Mouse (Mus musculus) liver, adult 2 months (tissue): ENCODE data around the gene Acsf2. TPM values are rescaled to one million over a fixed set of nuclear protein-coding genes. Genes with fewer than 3 reads are reported as not detected.

Source experiments
- DNase-seq: peaks from one replicate; pipeline ENCODE4 v3.0.0-alpha.2; 2011; ENCODE audit warnings: low read depth, low spot score; ENCODE audit errors: extremely low read depth
- H3K27ac ChIP-seq: fragments of 200-500 bp; replicated peaks from 2 replicates; pipeline ENCODE4 v1.5.1; 2012; ENCODE audit warnings: low read depth, mild to moderate bottlenecking, control low read depth, inconsistent platforms, low read length; ENCODE audit not compliant: insufficient read depth
- H3K27me3 ChIP-seq: fragments of 200-500 bp; 2 replicates; pipeline ENCODE4 v1.6.1; 2012; ENCODE audit warnings: mild to moderate bottlenecking, moderate library complexity, low read length, inconsistent platforms; ENCODE audit not compliant: control insufficient read depth, insufficient read depth
- H3K36me3 ChIP-seq: fragments of 200-500 bp; 2 replicates; pipeline ENCODE4 v1.6.1; 2012; ENCODE audit warnings: low read length, inconsistent platforms; ENCODE audit not compliant: control insufficient read depth, insufficient read depth
- H3K4me1 ChIP-seq: fragments of 200-500 bp; 2 replicates; pipeline ENCODE4 v1.6.1; 2011; ENCODE audit warnings: low read length; ENCODE audit not compliant: control insufficient read depth, insufficient read depth
- H3K4me3 ChIP-seq: fragments of 200-500 bp; 2 replicates; pipeline ENCODE4 v1.5.1; 2011; ENCODE audit warnings: low read depth, mild to moderate bottlenecking, control low read depth, low read length, moderate library complexity; ENCODE audit not compliant: insufficient read depth
- H3K79me2 ChIP-seq: fragments of 200-500 bp; 2 replicates; pipeline ENCODE4 v1.6.1; 2012; ENCODE audit warnings: inconsistent platforms, mild to moderate bottlenecking, low read length, moderate library complexity; ENCODE audit not compliant: control insufficient read depth, insufficient read depth
- H3K9ac ChIP-seq: fragments of 200-500 bp; 2 replicates; pipeline ENCODE4 v1.6.1; 2012; ENCODE audit warnings: low read depth, mild to moderate bottlenecking, control low read depth, inconsistent platforms, low read length
- CTCF ChIP-seq: fragments of 200-500 bp; IDR thresholded peaks from 2 replicates; pipeline ENCODE4 v1.5.1; 2011; ENCODE audit warnings: low read depth, low read length, control low read depth
- POLR2A ChIP-seq: fragments of 200-500 bp; IDR thresholded peaks from 2 replicates; pipeline ENCODE4 v1.6.1; 2011; ENCODE audit warnings: low read length, control low read depth; ENCODE audit not compliant: insufficient read depth; ENCODE audit errors: extremely low read depth
- WGBS: fragments of 180-500 bp; shearing (Covaris S2); methylation state at CpG from one replicate; pipeline ENCODE4 v1.1.7; 2018; 5-methylcytosine and 5-hydroxymethylcytosine counted together
- polyA plus RNA-seq: library from polyadenylated mRNA; depleted of rRNA; stranded (reverse); fragments of >200 nt; gene quantifications from 2 replicates; pipeline ENCODE4 v1.2.3, GENCODE M21; 2012
- total RNA-seq: library from RNA; depleted of rRNA; stranded (reverse); fragments of >200 nt; gene quantifications from 2 replicates; pipeline ENCODE4 v1.2.3, GENCODE M21; 2014

The Acsf2 gene
- total and polyA plus RNA-seq, 2 experiments: 42.4 to 97.8 TPM

DNA sequence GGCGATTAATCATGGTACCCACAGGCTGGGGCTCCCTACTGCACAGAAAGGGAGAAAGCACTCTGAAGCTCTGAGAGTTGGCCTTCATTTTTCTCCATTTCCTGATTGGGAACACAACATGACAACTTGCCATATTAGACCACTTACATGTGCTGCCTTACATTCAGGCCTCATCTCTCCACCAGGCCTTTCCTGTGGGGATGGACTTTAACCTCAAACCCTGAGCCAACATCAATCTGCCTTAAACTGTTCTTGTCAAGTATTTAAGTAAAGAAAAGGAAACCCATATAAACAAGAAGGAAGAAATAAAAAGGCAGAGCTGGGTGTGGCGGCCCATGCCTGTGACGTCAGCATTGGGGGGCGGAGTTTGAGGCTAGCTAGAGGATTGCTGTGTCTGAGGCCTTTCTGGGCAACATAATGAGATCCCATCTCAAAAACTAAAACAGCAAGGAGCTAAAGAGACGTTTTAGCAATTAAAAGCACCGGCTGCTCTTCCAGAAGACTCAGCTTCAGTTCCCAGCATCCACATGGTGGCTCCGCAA lies 5.3 kb downstream of the Acsf2 start:
- Histone ChIP-seq H3K9ac (no peak overlapping the region), H3K27me3 (no peaks in the 10 kb centered on the region), H3K79me2 (peaks cover 21% of the 10 kb centered on the region; the same call in 1 of the 2 replicates), H3K4me1 (peaks cover 29% of the 10 kb centered on the region), H3K36me3 (peaks cover 10% of the 10 kb centered on the region; the same call in 1 of the 2 replicates), H3K27ac (0 out of 2 replicates have a peak overlapping the region, but pooled peaks have one; percentile 12), H3K4me3 (no peak overlapping the region)
- WGBS: 72% methylated on average over 7 of the region's 7 CpGs
- TF ChIP-seq POLR2A (no peak), CTCF (no peak)
- DNase-seq: no peak

- Histone ChIP-seq H3K27ac (no peak overlapping the region), H3K79me2 (peaks cover 18% of the 10 kb centered on the region), H3K9ac (no peak overlapping the region)
Observed at GRCm38 (mm10) chr11:94587511-94587910, 14.2 kb downstream of the Acsf2 start.

GRCm38 (mm10) chr11:94585091-94585490 lies 16.6 kb downstream of the Acsf2 start:
- no peak for DNase-seq
- Histone ChIP-seq H3K9ac (no peak overlapping the region), H3K4me3 (no peak overlapping the region), H3K27ac (no peak overlapping the region), H3K4me1 (peaks cover 7% of the 10 kb centered on the region), H3K79me2 (peaks cover 27% of the 10 kb centered on the region), H3K36me3 (peaks cover 5% of the 10 kb centered on the region; the same call in 1 of the 2 replicates), H3K27me3 (no peaks in the 10 kb centered on the region)
- TF ChIP-seq POLR2A: no peak
- no peak for TF ChIP-seq CTCF
- WGBS: 96% methylated on average over 9 of the region's 9 CpGs

More at GRCm38 (mm10) chr11:94587511-94587910, 14.2 kb downstream of the Acsf2 start:
- peaks cover 30% of the 10 kb centered on the region for H3K4me1 ChIP-seq
- no peak for DNase-seq
- H3K27me3 ChIP-seq: no peaks in the 10 kb centered on the region
- no peak overlapping the region for H3K4me3 ChIP-seq
- H3K36me3 ChIP-seq: peaks cover 4% of the 10 kb centered on the region; the same call in 1 of the 2 replicates
- TF ChIP-seq CTCF (no peak), POLR2A (no peak)
- 86% methylated on average over 6 of the region's 6 CpGs for WGBS

DNA sequence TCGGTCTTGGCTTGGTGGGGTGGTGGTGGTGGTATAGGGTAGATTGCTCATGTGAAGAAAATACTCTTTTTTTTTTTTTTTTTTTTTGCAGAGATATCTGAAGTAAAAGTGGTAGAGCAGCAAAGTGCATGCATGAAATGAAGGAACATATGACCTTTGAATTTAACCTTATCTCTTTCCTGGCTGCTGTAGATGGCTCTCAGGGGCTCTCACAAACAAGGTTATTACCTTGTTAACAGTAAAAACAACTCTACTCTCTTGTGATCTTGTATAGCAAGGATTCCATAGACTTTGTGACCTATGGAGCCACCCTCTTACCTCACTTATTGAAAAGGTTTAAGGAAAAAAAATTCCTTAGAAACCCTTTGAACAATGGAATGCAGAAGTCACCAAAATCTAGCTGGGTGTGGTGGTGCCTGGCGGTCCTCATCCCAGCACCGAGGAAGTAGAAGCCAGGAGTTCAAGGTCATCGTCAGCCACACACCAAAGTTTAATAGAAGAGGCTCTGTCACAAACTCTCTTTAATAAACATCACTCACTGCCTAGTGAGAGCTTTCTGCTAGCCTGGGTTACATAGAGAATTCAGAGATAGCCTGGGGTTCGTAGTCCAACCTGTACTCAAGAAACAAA lies 21.4 kb downstream of the Acsf2 start:
- Histone ChIP-seq H3K9ac (no peak overlapping the region), H3K36me3 (peaks cover 8% of the 10 kb centered on the region; the same call in 1 of the 2 replicates), H3K4me3 (no peak overlapping the region), H3K27me3 (no peaks in the 10 kb centered on the region), H3K4me1 (peaks cover 3% of the 10 kb centered on the region; the same call in 1 of the 2 replicates), H3K79me2 (peaks cover 18% of the 10 kb centered on the region; the same call in 1 of the 2 replicates), H3K27ac (no peak overlapping the region)
- no peak for DNase-seq
- 61% methylated on average over 5 of the region's 5 CpGs for WGBS
- TF ChIP-seq CTCF (no peak), POLR2A (no peak)

DNA sequence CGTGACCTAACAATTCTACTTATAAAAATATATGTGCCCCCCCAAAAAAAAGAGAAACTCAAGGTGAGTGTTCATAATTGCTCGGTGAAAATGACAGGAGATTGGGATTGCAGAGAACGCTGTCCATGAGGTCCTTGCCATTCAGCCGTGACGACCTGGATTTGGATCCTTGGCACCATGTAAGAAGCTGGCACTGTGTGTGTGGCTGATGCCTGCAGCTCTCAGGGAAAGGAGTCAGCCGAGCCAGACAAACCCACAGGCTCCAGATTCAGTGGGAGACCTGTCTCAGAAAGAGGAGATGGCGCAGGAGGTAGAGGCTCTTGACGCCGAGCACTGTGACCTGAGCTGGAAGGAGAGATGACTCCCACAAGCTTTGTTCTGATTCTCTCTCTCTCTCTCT lies 25.3 kb downstream of the Acsf2 start:
- H3K27ac ChIP-seq: no peak overlapping the region
- peaks cover 3% of the 10 kb centered on the region; the same call in 1 of the 2 replicates for H3K4me1 ChIP-seq
- H3K4me3 ChIP-seq: no peak overlapping the region
- TF ChIP-seq POLR2A (no peak), CTCF (no peak)
- no peaks in the 10 kb centered on the region for H3K27me3 ChIP-seq
- H3K9ac ChIP-seq: no peak overlapping the region
- H3K36me3 ChIP-seq: peaks cover 15% of the 10 kb centered on the region; the same call in 1 of the 2 replicates
- DNase-seq: peak; percentile 76
- peaks cover 11% of the 10 kb centered on the region; the same call in 1 of the 2 replicates for H3K79me2 ChIP-seq
- 63% methylated on average over 9 of the region's 9 CpGs for WGBS

- Histone ChIP-seq H3K4me1 (peaks cover 3% of the 10 kb centered on the region; the same call in 1 of the 2 replicates), H3K4me3 (no peak overlapping the region), H3K9ac (no peak overlapping the region), H3K27me3 (no peaks in the 10 kb centered on the region), H3K79me2 (peaks cover 6% of the 10 kb centered on the region; the same call in 1 of the 2 replicates), H3K36me3 (peaks cover 21% of the 10 kb centered on the region; the same call in 1 of the 2 replicates), H3K27ac (no peak overlapping the region)
- DNase-seq: peak; percentile 84
- no peak for TF ChIP-seq CTCF
- no peak for TF ChIP-seq POLR2A
- WGBS: 13% methylated on average over 2 of the region's 2 CpGs
Observed at GRCm38 (mm10) chr11:94575036-94575435, 26.6 kb downstream of the Acsf2 start.
